Mouse (Mus musculus): ENCODE data around the gene Zbtb7a. TPM values are rescaled to one million over a fixed set of nuclear protein-coding genes. Genes with fewer than 3 reads are reported as not detected.

Zbtb7a gene
- polyA plus RNA-seq, 1 experiment: 66.7 TPM

DNA sequence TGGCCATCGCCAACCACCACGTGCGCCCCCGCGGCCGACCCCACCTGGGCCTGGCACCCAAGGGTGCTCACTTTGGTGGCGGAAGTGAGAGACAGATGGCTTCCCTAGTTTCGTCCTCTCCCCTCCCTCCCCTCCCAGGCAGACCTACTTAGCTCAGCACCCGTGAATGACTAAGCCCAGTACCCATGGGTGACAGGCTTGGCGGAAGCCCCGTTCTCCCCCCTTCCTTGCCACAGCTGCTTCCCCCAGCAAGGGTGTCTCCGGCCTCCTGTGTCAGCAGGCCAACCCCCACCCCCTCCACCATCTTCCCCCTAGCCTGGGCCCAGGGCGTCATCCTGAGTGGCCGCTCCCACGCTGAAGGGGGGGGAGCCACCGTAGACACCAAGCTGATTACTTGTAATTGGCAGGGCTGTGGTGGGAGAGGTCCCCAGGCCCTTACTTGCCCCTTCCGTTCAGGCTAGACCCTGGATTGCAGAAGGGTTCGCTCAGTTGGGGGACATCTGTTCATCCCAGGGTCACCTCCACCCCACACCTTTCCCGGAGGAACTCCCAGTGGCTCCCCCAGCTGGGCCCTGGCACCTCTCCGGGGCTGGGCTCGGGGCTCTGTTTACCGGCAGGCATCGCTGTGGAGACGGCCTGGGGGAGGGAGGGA, 3.2 kb downstream of the Zbtb7a start:
- peaks cover 36% of the 10 kb centered on the region for H3K4me1 ChIP-seq (ENCODE audit: control insufficient read depth, insufficient read depth, low read length)
- 2% methylated on average over 24 of the region's 24 CpGs for WGBS
- TF ChIP-seq CTCF (IDR thresholded peaks at IDR 0.05; ENCODE audit: insufficient read depth, low read length) (no peak), POLR2A (IDR thresholded peaks at IDR 0.05; ENCODE audit: borderline replicate concordance, extremely low read depth, low read depth, low read length) (peak; percentile 31; the same call in 1 of the 2 replicates)
- DNase-seq: no peak
- peak overlapping the region; percentile 95 for H3K4me3 ChIP-seq (replicated peaks; ENCODE audit: extremely low read depth, low read depth, low read length)

DNA sequence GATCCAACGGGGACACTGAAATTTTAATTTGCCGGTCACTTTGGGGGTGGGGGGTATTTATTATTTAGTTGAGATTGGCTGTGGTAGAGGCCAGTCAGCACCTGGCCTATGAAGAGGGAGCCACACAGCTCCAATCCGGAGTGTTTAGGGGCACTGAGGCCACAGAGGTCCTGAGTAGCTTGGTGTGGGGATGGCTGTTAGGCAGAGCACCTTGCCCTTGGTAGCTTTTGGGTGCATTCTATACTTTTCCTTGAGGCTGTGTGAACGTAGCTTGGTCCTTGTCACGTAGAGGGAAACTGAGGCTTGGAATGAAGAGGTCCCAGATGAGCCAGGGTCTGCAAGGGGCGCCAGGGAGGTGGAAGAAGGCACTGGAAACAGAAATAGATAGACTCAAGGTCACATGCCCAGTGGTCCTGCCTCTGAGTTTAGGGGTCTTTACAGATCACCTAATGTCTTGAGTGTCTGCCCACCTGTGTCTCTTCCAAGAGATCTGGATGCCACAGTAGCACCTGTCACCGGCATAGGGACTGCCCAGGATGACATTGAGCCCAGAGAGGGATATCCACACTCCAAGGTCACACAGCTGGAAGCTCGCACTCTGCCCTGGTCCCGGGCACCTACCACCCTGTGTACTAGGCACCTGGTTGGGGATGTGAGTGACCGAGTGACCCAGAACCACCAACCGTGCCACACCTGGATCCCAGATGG, 4.0 kb downstream of the Zbtb7a start:
- WGBS: 34% methylated on average over 11 of the region's 11 CpGs
- H3K4me1 ChIP-seq (ENCODE audit: control insufficient read depth, insufficient read depth, low read length): peaks cover 39% of the 10 kb centered on the region
- DNase-seq: no peak
- peak overlapping the region; percentile 95 for H3K4me3 ChIP-seq (replicated peaks; ENCODE audit: extremely low read depth, low read depth, low read length)
- TF ChIP-seq CTCF (IDR thresholded peaks at IDR 0.05; ENCODE audit: insufficient read depth, low read length) (no peak), POLR2A (IDR thresholded peaks at IDR 0.05; ENCODE audit: borderline replicate concordance, extremely low read depth, low read depth, low read length) (no peak)

DNA sequence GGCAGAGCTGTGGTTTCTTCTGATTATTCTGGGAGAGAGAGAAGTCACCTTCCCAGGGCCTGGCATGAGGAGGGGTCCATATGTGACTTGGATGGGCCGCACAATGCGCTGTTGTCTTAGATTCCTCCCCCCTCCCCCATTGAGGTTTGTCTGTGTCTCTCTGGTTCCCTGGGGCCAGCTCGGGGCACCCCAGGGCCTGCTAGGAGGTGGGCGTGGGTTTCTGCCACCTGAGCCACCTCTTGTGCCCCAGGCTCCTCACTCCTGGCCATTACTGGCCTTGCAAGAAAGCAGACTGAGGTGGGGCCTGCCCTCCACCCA, 4.5 kb downstream of the Zbtb7a start:
- TF ChIP-seq CTCF (IDR thresholded peaks at IDR 0.05; ENCODE audit: insufficient read depth, low read length): no peak
- no peak for TF ChIP-seq POLR2A (IDR thresholded peaks at IDR 0.05; ENCODE audit: borderline replicate concordance, extremely low read depth, low read depth, low read length)
- H3K4me3 ChIP-seq (replicated peaks; ENCODE audit: extremely low read depth, low read depth, low read length): no peak overlapping the region
- WGBS: 60% methylated on average over 4 of the region's 4 CpGs
- H3K4me1 ChIP-seq (ENCODE audit: control insufficient read depth, insufficient read depth, low read length): peaks cover 40% of the 10 kb centered on the region
- no peak for DNase-seq

DNA sequence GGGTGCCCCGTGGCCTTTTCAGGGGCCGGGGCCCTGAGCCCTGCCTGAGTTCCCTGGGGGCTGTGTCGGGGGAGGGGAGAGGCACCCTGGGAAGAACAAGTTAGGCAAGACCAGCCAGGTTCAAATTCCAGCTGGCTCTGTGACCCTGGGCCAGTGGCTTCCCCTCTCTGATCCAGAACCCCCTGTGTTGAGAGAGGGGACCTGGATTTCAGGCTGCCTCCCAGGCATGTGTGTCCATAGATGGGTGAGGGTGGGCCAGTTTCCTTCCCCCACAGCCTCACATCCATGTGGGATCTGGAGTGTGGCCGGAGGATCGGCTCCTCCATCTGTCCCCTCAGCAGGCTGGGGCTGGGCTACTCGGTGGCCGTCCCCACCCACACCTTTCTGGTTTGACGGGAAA, 5.0 kb downstream of the Zbtb7a start:
- 17% methylated on average over 8 of the region's 8 CpGs for WGBS
- peaks cover 35% of the 10 kb centered on the region for H3K4me1 ChIP-seq (ENCODE audit: control insufficient read depth, insufficient read depth, low read length)
- TF ChIP-seq CTCF (IDR thresholded peaks at IDR 0.05; ENCODE audit: insufficient read depth, low read length) (no peak), POLR2A (IDR thresholded peaks at IDR 0.05; ENCODE audit: borderline replicate concordance, extremely low read depth, low read depth, low read length) (no peak)
- DNase-seq: no peak
- no peak overlapping the region for H3K4me3 ChIP-seq (replicated peaks; ENCODE audit: extremely low read depth, low read depth, low read length)

DNA sequence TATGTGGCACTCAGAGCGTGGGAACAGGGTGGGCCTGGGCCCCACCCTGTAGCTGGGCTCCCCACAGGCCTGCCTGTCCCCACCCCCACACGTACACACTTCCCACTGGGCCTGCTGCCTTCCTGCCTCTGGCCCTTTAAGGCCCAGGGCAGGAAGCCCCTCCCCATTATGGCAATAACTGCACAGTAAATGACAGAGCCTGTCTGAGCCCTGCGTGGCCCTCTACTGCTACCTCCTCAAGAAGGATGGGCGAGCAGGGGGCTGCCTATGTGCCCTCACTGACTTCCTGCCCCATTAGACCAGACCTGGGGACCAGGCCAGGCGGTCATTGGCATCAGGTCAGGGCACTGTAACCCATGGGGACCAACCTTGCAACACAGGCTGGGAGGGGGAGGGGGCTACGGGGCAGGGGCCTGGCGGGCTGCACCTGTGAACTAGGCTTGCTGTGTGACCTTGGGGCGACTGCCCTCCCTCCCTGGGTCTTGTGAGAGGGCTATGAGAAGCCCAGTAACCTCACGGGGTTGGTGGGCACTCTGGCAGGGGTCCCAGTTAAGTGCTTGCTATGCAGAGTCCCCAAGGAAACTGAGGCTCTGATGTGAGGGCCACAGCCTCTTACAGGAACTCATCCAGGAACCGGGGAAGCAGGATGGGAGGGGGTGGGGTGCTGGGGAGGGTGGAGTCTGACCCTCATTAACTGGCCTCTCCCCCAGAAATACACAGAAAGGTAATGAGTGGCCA, 5.9 kb downstream of the Zbtb7a start:
- Histone ChIP-seq H3K4me3 (replicated peaks; ENCODE audit: extremely low read depth, low read depth, low read length) (peak overlapping the region; percentile 56), H3K4me1 (ENCODE audit: control insufficient read depth, insufficient read depth, low read length) (peaks cover 37% of the 10 kb centered on the region)
- DNase-seq: no peak
- 18% methylated on average over 10 of the region's 10 CpGs for whole genome bisulfite sequencing
- TF ChIP-seq CTCF (IDR thresholded peaks at IDR 0.05; ENCODE audit: insufficient read depth, low read length): no peak
- TF ChIP-seq POLR2A (IDR thresholded peaks at IDR 0.05; ENCODE audit: borderline replicate concordance, extremely low read depth, low read depth, low read length): no peak

DNA sequence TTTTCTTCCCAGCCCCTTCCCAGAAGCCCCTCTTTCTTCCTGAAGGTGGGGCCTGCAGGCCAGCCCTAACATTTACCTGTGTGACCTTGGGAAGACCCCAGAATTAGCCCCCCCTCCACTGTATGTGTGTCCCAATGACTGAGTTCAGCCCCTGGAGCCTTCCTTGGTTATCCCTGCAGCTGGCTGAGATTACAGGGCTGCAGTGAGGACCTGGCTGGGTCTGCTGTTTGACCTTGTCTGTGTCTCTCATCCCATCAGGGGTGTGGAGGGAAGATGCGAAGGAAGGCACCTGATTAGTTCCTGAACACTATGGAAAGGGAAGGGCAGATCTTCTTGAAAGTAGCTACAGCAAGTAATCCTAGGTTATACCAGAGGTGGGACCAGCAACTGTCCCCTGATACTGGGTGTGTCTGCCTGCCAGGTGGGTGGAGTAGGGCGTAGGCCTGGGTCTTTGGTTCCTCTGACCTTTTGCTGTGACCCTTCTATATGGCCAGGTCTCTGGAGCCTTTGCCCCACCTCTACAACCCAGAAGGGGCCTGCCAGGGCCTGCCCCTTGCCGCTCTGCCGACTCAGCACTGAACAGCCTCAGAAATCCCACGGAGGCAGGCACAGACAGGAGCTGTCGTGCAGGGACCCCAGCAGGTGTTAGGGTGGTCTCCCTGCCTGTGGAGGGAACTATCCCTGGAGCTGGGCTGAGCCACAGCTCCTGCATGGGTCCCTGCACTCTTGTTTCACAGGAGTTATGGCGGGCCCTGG, 6.6 kb downstream of the Zbtb7a start:
- no peak for TF ChIP-seq CTCF (IDR thresholded peaks at IDR 0.05; ENCODE audit: insufficient read depth, low read length)
- TF ChIP-seq POLR2A (IDR thresholded peaks at IDR 0.05; ENCODE audit: borderline replicate concordance, extremely low read depth, low read depth, low read length): no peak
- WGBS: 62% methylated on average over 7 of the region's 7 CpGs
- H3K4me3 ChIP-seq (replicated peaks; ENCODE audit: extremely low read depth, low read depth, low read length): no peak overlapping the region
- DNase-seq: no peak
- H3K4me1 ChIP-seq (ENCODE audit: control insufficient read depth, insufficient read depth, low read length): peaks cover 37% of the 10 kb centered on the region

DNA sequence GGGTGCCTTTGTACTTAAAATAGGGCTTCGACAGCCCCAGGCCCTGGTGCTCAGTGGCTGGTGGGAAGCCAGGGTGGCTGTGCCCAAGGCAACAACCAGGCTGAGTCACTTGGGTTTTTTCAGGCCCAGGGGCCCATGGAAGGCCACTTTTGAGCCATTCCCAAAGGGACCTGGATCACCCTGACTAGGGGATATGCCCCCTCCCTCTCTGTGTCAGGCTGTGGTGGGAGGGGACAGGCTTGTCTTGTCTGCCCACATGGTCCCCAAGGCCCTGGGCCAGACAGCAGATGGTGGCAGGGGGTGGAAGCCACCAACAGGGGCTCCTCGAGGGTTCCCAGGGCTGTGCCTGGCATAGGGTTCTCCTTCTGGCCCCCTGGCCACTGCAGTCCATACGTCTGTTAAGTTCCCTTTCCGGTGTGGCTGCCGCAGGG, 7.5 kb downstream of the Zbtb7a start:
- no peak overlapping the region for H3K4me3 ChIP-seq (replicated peaks; ENCODE audit: extremely low read depth, low read depth, low read length)
- TF ChIP-seq CTCF (IDR thresholded peaks at IDR 0.05; ENCODE audit: insufficient read depth, low read length) (no peak), POLR2A (IDR thresholded peaks at IDR 0.05; ENCODE audit: borderline replicate concordance, extremely low read depth, low read depth, low read length) (no peak)
- no peak for DNase-seq
- H3K4me1 ChIP-seq (ENCODE audit: control insufficient read depth, insufficient read depth, low read length): peaks cover 39% of the 10 kb centered on the region
- WGBS: 56% methylated on average over 5 of the region's 5 CpGs

DNA sequence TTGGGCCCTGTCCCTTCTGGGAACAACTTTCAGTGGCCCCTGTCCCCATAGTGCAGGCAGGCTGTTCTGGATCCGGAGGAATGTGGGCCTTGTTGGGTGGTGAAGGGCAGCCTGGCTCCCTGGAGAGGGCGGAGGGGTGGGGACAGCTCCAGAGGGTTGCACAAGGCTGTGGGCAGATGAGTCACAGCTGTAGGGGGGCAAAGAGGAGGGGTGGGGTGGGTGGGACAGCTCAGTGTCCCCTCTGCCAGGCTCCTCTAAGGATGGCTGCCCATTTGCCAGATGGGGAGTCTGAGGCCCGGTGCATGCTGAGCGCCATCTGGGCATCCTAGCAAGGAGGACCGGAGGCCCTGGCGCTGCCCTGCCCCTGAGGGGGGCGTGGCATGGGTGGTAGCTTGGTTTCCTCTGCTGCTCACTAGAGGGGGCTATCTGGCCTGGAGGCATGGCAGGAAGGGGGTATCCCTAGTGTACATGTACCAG, 8.2 kb downstream of the Zbtb7a start:
- TF ChIP-seq POLR2A (IDR thresholded peaks at IDR 0.05; ENCODE audit: borderline replicate concordance, extremely low read depth, low read depth, low read length): no peak
- H3K4me3 ChIP-seq (replicated peaks; ENCODE audit: extremely low read depth, low read depth, low read length): no peak overlapping the region
- peaks cover 39% of the 10 kb centered on the region for H3K4me1 ChIP-seq (ENCODE audit: control insufficient read depth, insufficient read depth, low read length)
- 56% methylated on average over 7 of the region's 7 CpGs for WGBS
- DNase-seq: no peak

DNA sequence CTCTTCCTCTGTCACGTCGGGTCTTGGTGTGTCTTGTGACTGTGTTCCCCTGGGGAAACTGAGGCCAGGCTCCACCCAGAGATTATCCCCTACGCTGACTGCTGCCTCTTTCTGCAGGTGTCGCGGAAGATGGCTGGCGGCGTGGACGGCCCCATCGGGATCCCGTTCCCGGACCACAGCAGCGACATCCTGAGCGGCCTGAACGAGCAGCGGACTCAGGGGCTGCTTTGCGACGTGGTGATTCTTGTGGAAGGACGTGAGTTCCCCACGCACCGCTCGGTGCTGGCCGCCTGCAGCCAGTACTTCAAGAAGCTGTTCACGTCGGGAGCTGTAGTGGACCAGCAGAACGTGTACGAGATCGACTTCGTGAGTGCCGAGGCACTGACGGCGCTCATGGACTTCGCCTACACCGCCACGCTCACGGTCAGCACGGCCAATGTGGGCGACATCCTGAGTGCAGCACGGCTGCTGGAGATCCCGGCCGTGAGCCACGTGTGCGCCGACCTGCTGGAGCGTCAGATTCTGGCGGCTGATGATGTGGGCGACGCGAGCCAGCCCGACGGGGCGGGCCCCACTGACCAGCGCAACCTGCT, 8.9 kb downstream of the Zbtb7a start:
- H3K4me1 ChIP-seq (ENCODE audit: control insufficient read depth, insufficient read depth, low read length): peaks cover 37% of the 10 kb centered on the region
- no peak overlapping the region for H3K4me3 ChIP-seq (replicated peaks; ENCODE audit: extremely low read depth, low read depth, low read length)
- 94% methylated on average over 52 of the region's 52 CpGs for WGBS
- DNase-seq: no peak
- TF ChIP-seq POLR2A (IDR thresholded peaks at IDR 0.05; ENCODE audit: borderline replicate concordance, extremely low read depth, low read depth, low read length) (no peak), CTCF (IDR thresholded peaks at IDR 0.05; ENCODE audit: insufficient read depth, low read length) (no peak)
